Mouse (Mus musculus) layer of hippocampus, adult 6 months (tissue): Measurements from ENCODE around the gene Sorcs3. TPM values are rescaled to one million over a fixed set of nuclear protein-coding genes. Genes with fewer than 3 reads are reported as not detected.

Source experiments
- long read RNA-seq, 2 experiments: library from polyadenylated mRNA; unstranded; transcript quantifications; one replicate each; pipeline ENCODE4 v2.0.0; 2019 to 2020
- polyA plus RNA-seq: library from polyadenylated mRNA; unstranded; fragments of <200 nt; fragmentation: Nextera tagmentation; gene quantifications from 2 replicates; pipeline ENCODE4 v1.2.3, GENCODE M21; 2021

The Sorcs3 gene
- polyA plus RNA-seq, result 8.6 and 8.8 TPM in 2 replicates
- long read RNA-seq, experiment 1, full-length matches to known transcripts, result 6 of 35 reads
- long read RNA-seq, experiment 1, partial matches to known transcripts, result 23 of 35 reads
- long read RNA-seq, experiment 1, other reads (novel, unspliced or antisense), result 6 of 35 reads
- long read RNA-seq, experiment 2, full-length matches to known transcripts, result 60 of 97 reads
- long read RNA-seq, experiment 2, partial matches to known transcripts, result 24 of 97 reads
- long read RNA-seq, experiment 2, other reads (novel, unspliced or antisense), result 13 of 97 reads

GRCm38 (mm10) chr19:48205929-48206814 lies at the start of gene Sorcs3:
Gene Sorcs3 (plus strand): TSS chr19:48206025.

